Mouse (Mus musculus) erythroblast, embryonic 14.5 days (primary cell): ENCODE measurements at regions not wholly inside any gene's neighbourhood (a gene's known extent, or its start where the extent isn't known, plus 50 kb on each side); places are given as distances from the start of the nearest gene placed in this dataset.

Experiments used
- GATA1 ChIP-seq: IDR thresholded peaks from 2 replicates; pipeline ENCODE4 v1.6.1; 2012; ENCODE audit warnings: low read length, inconsistent platforms, mixed read lengths
- TAL1 ChIP-seq: IDR thresholded peaks from 3 replicates; pipeline ENCODE4 v1.6.1; 2012; ENCODE audit warnings: low read length, inconsistent platforms, mixed read lengths

- TF ChIP-seq GATA1, result no peak
- no peak for TF ChIP-seq TAL1
Measured at GRCm38 (mm10) chr11:90130635-90131034, 56.8 kb upstream of the Gm45716 start.
